Mouse (Mus musculus) kidney, embryonic 16.5 days (tissue): ENCODE measurements at regions not wholly inside any gene's neighbourhood (a gene's known extent, or its start where the extent isn't known, plus 50 kb on each side); places are given as distances from the start of the nearest gene placed in this dataset.

Source experiments
- ATAC-seq: fragments of 200-750 bp; cut with Nextera tagmentation; 2 replicates; pipeline ENCODE4 v1.8.0; 2017; ENCODE audit warnings: moderate TSS enrichment; ENCODE audit not compliant: low FRiP score, low TSS enrichment
- H3K27ac ChIP-seq: fragments of 300-500 bp; sonication (generic); 2 replicates; pipeline ENCODE4 v1.5.1; 2014; ENCODE audit warnings: low read length
- H3K27me3 ChIP-seq: fragments of 300-500 bp; sonication (generic); 2 replicates; pipeline ENCODE4 v1.6.1; 2014; ENCODE audit warnings: low read length, control low read depth, mixed read lengths; ENCODE audit not compliant: insufficient read depth
- H3K36me3 ChIP-seq: fragments of 300-500 bp; sonication (generic); 2 replicates; pipeline ENCODE4 v1.6.1; 2014; ENCODE audit warnings: low read length, control low read depth, mixed read lengths; ENCODE audit not compliant: insufficient read depth
- H3K4me1 ChIP-seq: fragments of 300-500 bp; sonication (generic); 2 replicates; pipeline ENCODE4 v1.6.1; 2014; ENCODE audit warnings: low read length, control low read depth, mixed read lengths; ENCODE audit not compliant: insufficient read depth
- H3K4me2 ChIP-seq: fragments of 300-500 bp; sonication (generic); replicated peaks from 2 replicates; pipeline ENCODE4 v1.6.1; 2014; ENCODE audit warnings: low read depth, low read length
- H3K4me3 ChIP-seq: fragments of 300-500 bp; sonication (generic); 2 replicates; pipeline ENCODE4 v1.5.1; 2014; ENCODE audit warnings: mild to moderate bottlenecking, low read length
- H3K9ac ChIP-seq: fragments of 300-500 bp; sonication (generic); replicated peaks from 2 replicates; pipeline ENCODE4 v1.6.1; 2014; ENCODE audit warnings: low read length
- H3K9me3 ChIP-seq: fragments of 300-500 bp; sonication (generic); 2 replicates; pipeline ENCODE4 v1.6.1; 2016; ENCODE audit warnings: low read length, control low read depth
- WGBS: fragments of 180-500 bp; shearing (Covaris S2); extraction: QIAGEN DNeasy Blood & Tissue Kit; methylation state at CpG from one replicate; pipeline ENCODE4 v1.1.7; 2014; 5-methylcytosine and 5-hydroxymethylcytosine counted together

DNA sequence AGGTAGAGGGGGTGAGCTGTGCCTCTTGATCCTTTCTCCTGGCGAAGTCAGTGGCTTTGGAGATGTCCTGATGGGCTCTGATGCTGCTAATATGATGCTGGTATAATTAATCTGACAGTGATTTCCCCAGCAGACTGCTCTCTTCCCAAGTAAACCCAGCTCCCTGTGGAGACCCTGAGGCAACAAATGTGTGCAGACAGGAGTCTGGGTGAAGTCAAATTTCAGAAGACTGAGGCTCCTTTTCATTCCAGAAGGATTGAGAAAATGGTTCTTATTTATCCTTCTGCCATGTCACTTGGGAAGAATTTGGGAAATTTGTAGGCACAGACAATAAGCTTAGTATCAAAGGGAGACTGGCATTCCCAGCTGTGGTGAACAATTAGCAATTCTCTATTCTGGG lies 1550.5 kb upstream of the Gm6569 start:
- Histone ChIP-seq H3K9ac (no peak overlapping the region), H3K4me1 (no peaks in the 10 kb centered on the region), H3K27me3 (no peaks in the 10 kb centered on the region), H3K4me2 (no peak overlapping the region), H3K27ac (no peak overlapping the region), H3K36me3 (no peaks in the 10 kb centered on the region), H3K9me3 (no peaks in the 10 kb centered on the region), H3K4me3 (no peak overlapping the region)
- 69% methylated on average over 1 of the region's 1 CpGs for WGBS
- ATAC-seq = no peak

DNA sequence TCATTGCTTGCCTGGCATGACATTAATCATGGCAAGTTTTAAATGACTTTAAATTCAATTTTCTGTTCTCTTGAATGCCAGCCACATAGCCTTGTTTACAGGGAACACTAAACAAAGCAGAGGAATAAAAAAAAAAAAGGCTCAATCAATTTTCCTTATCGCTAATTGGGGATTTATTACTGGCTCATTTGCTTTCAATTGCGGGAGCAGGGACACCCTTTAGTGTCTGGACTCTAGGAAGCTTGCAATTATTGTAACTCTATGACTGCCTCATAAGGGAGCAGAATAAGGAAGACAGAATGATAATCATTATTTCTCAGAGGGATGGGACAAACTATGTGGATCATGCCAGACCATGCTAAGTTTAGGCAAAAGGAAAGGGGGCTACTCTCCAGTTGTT lies 1537.7 kb upstream of the Gm6569 start:
- H3K4me2 ChIP-seq = no peak overlapping the region
- H3K9me3 ChIP-seq = no peaks in the 10 kb centered on the region

DNA sequence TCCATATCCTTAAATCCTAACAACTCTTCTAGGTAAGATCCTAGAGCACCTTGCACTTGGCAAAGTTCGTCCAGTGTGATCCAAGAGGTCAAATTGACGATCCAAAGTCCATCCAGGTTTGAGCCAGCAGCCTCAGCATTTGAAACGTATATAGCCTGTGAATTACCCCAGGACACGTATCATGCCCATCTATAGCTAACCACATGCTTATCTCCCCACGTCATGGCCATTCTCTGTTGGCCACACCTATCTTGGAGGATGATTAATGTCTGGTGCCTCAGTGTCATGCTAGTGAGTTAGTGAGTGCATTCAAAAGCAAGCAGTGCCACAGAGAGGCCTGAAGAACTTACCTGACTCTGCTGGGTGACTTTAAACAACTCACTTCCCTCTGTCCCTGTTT lies 1521.9 kb upstream of the Gm6569 start:
- Histone ChIP-seq H3K27ac (no peak overlapping the region), H3K4me1 (no peaks in the 10 kb centered on the region), H3K9me3 (no peaks in the 10 kb centered on the region), H3K4me2 (no peak overlapping the region), H3K36me3 (no peaks in the 10 kb centered on the region), H3K4me3 (no peak overlapping the region), H3K27me3 (no peaks in the 10 kb centered on the region), H3K9ac (no peak overlapping the region)
- 72% methylated on average over 5 of the region's 5 CpGs for WGBS
- ATAC-seq = no peak

More for the DNA sequence above, 1537.7 kb upstream of the Gm6569 start:
- Histone ChIP-seq H3K27ac (no peak overlapping the region), H3K9ac (no peak overlapping the region), H3K27me3 (no peaks in the 10 kb centered on the region), H3K4me1 (no peaks in the 10 kb centered on the region), H3K4me3 (no peak overlapping the region), H3K36me3 (no peaks in the 10 kb centered on the region)
- 85% methylated on average over 2 of the region's 2 CpGs for WGBS
- no peak for ATAC-seq

DNA sequence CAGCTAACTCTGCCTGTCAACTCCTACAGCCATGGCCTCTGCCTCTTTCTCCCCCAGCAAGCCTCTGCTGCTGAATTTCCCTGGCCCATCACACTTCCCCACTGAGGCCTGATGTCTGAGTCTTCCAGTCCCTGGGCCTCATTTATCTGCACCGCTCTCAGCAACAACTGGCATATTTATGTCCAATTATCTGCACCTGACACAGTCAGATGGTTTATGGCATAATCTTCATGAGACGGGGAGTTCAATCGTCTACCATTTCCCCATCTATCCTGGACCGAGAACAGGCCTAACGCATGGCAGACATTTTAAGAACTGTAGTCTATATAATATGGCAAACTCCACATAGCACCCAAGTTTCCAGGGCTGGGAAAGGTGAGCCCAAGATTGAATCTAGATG lies 1512.8 kb upstream of the Gm6569 start:
- Histone ChIP-seq H3K27ac (no peak overlapping the region), H3K4me3 (no peak overlapping the region), H3K9me3 (no peaks in the 10 kb centered on the region), H3K4me2 (no peak overlapping the region), H3K36me3 (no peaks in the 10 kb centered on the region), H3K27me3 (no peaks in the 10 kb centered on the region), H3K4me1 (no peaks in the 10 kb centered on the region), H3K9ac (no peak overlapping the region)
- ATAC-seq = no peak
- 75% methylated on average over 5 of the region's 5 CpGs for WGBS

DNA sequence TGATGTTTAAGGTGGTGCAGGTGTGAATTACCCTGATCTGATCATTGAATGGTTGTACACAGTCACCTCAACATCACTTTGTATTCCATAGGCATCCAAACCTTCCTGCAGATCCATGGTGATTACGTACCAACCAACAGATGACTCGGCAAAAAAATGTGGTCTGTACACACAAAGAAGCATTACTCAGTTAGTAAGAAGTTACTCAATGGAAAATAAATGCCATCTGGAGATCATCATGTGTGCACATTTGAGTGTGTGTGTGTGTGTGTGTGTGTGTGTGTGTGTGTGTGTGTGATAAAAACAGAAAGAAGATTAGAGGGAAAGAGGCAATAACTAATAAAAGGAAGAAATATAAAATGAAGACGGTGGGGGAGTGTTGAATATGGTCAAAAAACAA lies 1512.2 kb upstream of the Gm6569 start:
- Histone ChIP-seq H3K27me3 (no peaks in the 10 kb centered on the region), H3K9ac (no peak overlapping the region), H3K4me2 (no peak overlapping the region), H3K4me3 (no peak overlapping the region), H3K36me3 (no peaks in the 10 kb centered on the region), H3K4me1 (no peaks in the 10 kb centered on the region), H3K9me3 (no peaks in the 10 kb centered on the region), H3K27ac (no peak overlapping the region)
- 92% methylated on average over 3 of the region's 3 CpGs for WGBS
- ATAC-seq = no peak

DNA sequence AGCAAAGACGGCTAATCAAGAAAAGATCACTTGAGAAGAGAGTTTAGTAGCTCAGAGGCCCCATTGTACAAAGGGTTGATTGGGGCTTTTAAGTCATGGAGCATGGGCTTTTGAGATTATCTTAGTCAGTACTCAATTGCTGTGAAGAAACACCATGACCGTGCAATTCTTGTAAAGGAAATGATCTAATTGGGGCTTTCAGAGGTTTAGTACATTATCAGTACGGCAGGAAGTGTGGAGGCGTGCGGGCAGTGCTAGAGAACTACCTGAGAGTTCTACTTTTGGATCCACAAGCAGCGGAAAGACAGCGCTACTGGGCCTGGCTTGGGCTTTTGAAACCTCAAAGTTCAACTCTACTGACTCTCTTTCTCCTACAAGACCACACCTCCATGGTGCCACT lies 1511.2 kb upstream of the Gm6569 start:
- WGBS = 62% methylated on average over 7 of the region's 7 CpGs
- H3K4me2 ChIP-seq = no peak overlapping the region
- H3K27ac ChIP-seq = no peak overlapping the region
- ATAC-seq = no peak
- H3K4me3 ChIP-seq = no peak overlapping the region
- no peaks in the 10 kb centered on the region for H3K9me3 ChIP-seq
- no peaks in the 10 kb centered on the region for H3K27me3 ChIP-seq
- H3K4me1 ChIP-seq = no peaks in the 10 kb centered on the region
- no peaks in the 10 kb centered on the region for H3K36me3 ChIP-seq
- H3K9ac ChIP-seq = no peak overlapping the region

DNA sequence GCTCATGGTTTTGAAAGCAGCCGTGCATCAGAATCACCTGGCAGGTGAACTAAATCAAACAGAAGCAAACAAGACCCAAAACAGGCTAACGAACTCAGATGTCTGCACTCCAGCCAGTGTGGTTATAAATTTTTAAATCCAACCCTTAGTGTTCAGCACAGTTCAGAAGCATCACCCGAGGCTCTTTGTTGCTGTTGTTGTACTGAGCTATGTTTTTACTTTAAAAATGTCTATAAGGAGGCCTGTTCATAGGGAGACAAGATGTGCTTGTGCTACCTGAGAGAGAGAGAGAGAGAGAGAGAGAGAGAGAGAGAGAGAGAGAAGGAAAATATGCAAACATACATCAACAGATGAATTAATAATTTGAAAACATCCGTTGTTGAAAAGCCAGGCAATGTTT lies 1503.1 kb upstream of the Gm6569 start:
- Histone ChIP-seq H3K27ac (no peak overlapping the region), H3K27me3 (no peaks in the 10 kb centered on the region), H3K4me3 (no peak overlapping the region), H3K9ac (no peak overlapping the region), H3K36me3 (no peaks in the 10 kb centered on the region), H3K9me3 (no peaks in the 10 kb centered on the region), H3K4me2 (no peak overlapping the region), H3K4me1 (no peaks in the 10 kb centered on the region)
- ATAC-seq = no peak
- WGBS = 49% methylated on average over 4 of the region's 4 CpGs

DNA sequence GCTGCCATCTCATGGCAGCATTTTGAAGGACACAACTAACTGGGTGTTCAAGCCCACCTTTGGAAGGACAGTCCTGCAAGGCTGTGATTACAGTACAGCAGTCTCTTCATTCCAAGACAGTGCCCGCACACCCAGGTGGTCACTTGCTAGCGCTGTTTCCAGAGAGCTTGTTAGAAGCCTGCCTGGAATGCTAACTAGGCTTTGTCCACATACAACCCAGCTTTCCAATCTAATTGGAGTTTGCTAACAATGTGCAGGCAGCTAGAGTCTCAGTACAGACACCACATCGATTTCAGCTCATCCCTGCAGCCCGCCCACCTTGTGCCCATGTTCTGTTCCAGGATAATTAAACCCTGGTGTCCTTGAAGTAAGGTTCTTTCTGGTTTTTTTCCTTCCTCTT lies 1499.9 kb upstream of the Gm6569 start:
- Histone ChIP-seq H3K27ac (no peak overlapping the region), H3K36me3 (no peaks in the 10 kb centered on the region), H3K9ac (no peak overlapping the region), H3K9me3 (no peaks in the 10 kb centered on the region), H3K4me1 (no peaks in the 10 kb centered on the region), H3K4me2 (no peak overlapping the region), H3K4me3 (no peak overlapping the region), H3K27me3 (no peaks in the 10 kb centered on the region)
- WGBS = 88% methylated on average over 4 of the region's 4 CpGs
- no peak for ATAC-seq

DNA sequence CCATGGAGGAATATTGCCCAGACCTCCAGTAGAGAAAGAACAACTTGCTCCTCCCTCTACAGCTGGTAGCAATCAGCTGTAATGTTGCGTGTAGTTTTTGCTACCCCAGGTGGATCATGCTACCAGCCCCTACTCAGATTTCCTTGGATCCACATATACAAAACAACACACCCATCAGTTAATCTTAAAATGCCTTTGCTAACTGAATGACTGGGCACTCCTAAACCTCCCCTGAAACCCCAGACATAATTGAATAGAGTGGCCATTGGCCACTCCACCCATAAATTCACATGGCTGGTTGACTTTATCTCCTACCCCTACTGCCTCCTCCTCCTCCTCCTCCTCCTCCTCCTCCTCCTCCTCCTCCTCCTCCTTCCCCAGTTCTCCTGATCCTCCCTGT lies 1494.7 kb upstream of the Gm6569 start:
- 0 out of 2 replicates have a peak, but pooled peaks have one; percentile 42 for ATAC-seq
- H3K9ac ChIP-seq = no peak overlapping the region
- H3K4me1 ChIP-seq = no peaks in the 10 kb centered on the region
- H3K4me3 ChIP-seq = no peak overlapping the region
- no peak overlapping the region for H3K4me2 ChIP-seq
- no peak overlapping the region for H3K27ac ChIP-seq
- H3K27me3 ChIP-seq = no peaks in the 10 kb centered on the region
- H3K36me3 ChIP-seq = no peaks in the 10 kb centered on the region
- no peaks in the 10 kb centered on the region for H3K9me3 ChIP-seq
- 46% methylated on average over 1 of the region's 1 CpGs for WGBS

DNA sequence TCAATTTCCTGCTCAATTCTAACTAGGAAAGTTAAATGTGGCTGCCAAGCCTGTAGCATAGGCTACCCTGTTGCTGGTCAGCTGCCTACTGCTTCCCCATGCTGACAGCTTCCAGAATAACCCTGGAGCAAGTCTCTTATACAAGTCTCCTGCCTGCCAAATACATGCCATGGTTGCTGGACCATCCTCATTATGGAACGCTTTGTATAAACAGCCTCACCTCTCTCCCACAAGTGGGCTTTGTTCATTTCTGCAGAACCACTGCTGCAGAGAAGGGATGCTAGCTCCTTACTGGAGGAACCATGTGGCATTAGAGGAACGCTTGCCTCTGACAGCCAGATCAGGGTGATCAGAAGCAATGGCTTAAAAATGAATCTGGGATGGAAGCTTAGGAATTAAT lies 1492.4 kb upstream of the Gm6569 start:
- no peaks in the 10 kb centered on the region for H3K9me3 ChIP-seq
- H3K4me2 ChIP-seq = no peak overlapping the region
- ATAC-seq = no peak
- no peaks in the 10 kb centered on the region for H3K4me1 ChIP-seq
- no peak overlapping the region for H3K4me3 ChIP-seq
- H3K27me3 ChIP-seq = no peaks in the 10 kb centered on the region
- no peak overlapping the region for H3K9ac ChIP-seq
- no peak overlapping the region for H3K27ac ChIP-seq
- WGBS = 95% methylated on average over 2 of the region's 2 CpGs
- H3K36me3 ChIP-seq = no peaks in the 10 kb centered on the region

DNA sequence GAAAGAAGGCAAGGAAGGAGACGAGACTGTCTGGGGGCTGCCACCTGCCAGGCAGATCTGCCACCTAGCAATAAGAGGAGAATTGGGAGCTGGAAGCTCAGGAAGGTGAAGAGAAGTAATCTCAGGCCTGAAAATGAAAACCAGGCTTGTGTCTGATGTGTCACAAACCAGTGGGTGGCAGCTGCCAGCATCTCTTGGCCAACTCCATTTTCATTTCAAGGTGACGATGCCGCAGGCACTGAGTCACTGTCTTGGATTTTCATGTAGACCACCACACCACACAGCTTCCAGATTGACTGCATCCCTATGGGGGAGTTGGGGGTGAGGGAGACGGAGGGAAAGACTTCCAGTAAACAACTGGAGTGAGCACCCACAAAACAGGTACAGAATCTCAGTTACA lies 1491.9 kb upstream of the Gm6569 start:
- no peaks in the 10 kb centered on the region for H3K9me3 ChIP-seq
- no peak overlapping the region for H3K9ac ChIP-seq
- ATAC-seq = no peak
- H3K4me1 ChIP-seq = no peaks in the 10 kb centered on the region
- 83% methylated on average over 4 of the region's 4 CpGs for WGBS
- H3K27ac ChIP-seq = no peak overlapping the region
- no peak overlapping the region for H3K4me3 ChIP-seq
- H3K27me3 ChIP-seq = no peaks in the 10 kb centered on the region
- H3K4me2 ChIP-seq = no peak overlapping the region
- H3K36me3 ChIP-seq = no peaks in the 10 kb centered on the region
